In genomic region chr8:57631780-57632179, GRCm38 (mm10) we compare ENCODE assay signal across 28 mouse cellular contexts. TPM values are rescaled to one million over a fixed set of nuclear protein-coding genes. Genes with fewer than 3 reads are reported as not detected.
A peak's percentile ranks its signal among the peaks of the same experiment; 100 is the strongest.
DNase-seq lines count a peak whose midpoint lies in the region; ATAC-seq and TF ChIP-seq lines count a peak whose summit lies in the region.
"Had no signal": no experiment of that assay in that cellular context is flagged by ENCODE, and none has a peak within 500 bp of the region (broad histone marks: within the 10 kb centered on the region; RNA-seq: fewer than 3 reads in every experiment).

No protein-coding gene starts in this region.

- TF ChIP-seq CTCF in E14TG2a.4 (conservative IDR thresholded peaks at IDR 0.05; ENCODE audit: low read length), result no peak

- H3K4me2 ChIP-seq in hindbrain, embryonic 15.5 days, result no peak overlapping the region
- no peak overlapping the region for H3K4me2 ChIP-seq in embryonic facial prominence, embryonic 14.5 days (ENCODE audit: low read depth, low read length)
- H3K4me2 ChIP-seq: embryonic facial prominence, embryonic 12.5 days; forebrain, embryonic 13.5 days; heart, embryonic 12.5 days; heart, embryonic 15.5 days had no signal

- DNase-seq in heart, adult 11 months, result peak; percentile 43
- no peak for DNase-seq in heart, adult 9 months (ENCODE audit: low spot score in 2 of 2)
- DNase-seq in hindbrain, embryonic 10.5 days (ENCODE audit: low spot score), result no peak
- DNase-seq in embryonic facial prominence, embryonic 14.5 days (ENCODE audit: low spot score), result peak; percentile 32
- DNase-seq in urinary bladder, postnatal 25 days (ENCODE audit: low spot score), result no peak
- DNase-seq: adrenal gland, adult 2 months; adrenal gland, postnatal 14 days; B cell, adult 2 months; cerebellum, adult 11 months; cerebellum, adult 8-10 months; cerebellum, postnatal 10 days; cerebellum, postnatal 36 days; embryo, embryonic 11 days; gastrocnemius, postnatal 10 days; gastrocnemius, postnatal 36 days; heart, postnatal 10 days; heart, postnatal 36 days; kidney, adult 2 months had no signal

- no peak overlapping the region for H3K4me3 ChIP-seq in hindbrain, embryonic 15.5 days
- no peak overlapping the region for H3K4me3 ChIP-seq in hindbrain, embryonic 10.5 days
- peak overlapping the region; percentile 53; the same call in 1 of the 2 replicates for H3K4me3 ChIP-seq in E14TG2a.4 (replicated peaks; ENCODE audit: low read length)
- no peak overlapping the region for H3K4me3 ChIP-seq in embryonic facial prominence, embryonic 14.5 days (ENCODE audit: low read depth, low read length)
- H3K4me3 ChIP-seq: embryonic facial prominence, embryonic 12.5 days; forebrain, embryonic 10.5 days; forebrain, embryonic 13.5 days; heart, embryonic 12.5 days; heart, embryonic 15.5 days had no signal

- WGBS in hindbrain, embryonic 15.5 days, result 63% methylated on average over 7 of the region's 7 CpGs
- 91% methylated on average over 7 of the region's 7 CpGs for WGBS in hindbrain, embryonic 10.5 days
- 64% methylated on average over 7 of the region's 7 CpGs for WGBS in embryonic facial prominence, embryonic 14.5 days

- no peaks in the 10 kb centered on the region for H3K36me3 ChIP-seq in hindbrain, embryonic 15.5 days
- H3K36me3 ChIP-seq in hindbrain, embryonic 10.5 days, result no peaks in the 10 kb centered on the region
- no peaks in the 10 kb centered on the region for H3K36me3 ChIP-seq in E14TG2a.4 (ENCODE audit: insufficient read depth, low read length)
- no peaks in the 10 kb centered on the region for H3K36me3 ChIP-seq in embryonic facial prominence, embryonic 14.5 days (ENCODE audit: control insufficient read depth, insufficient read depth, low read length)
- H3K36me3 ChIP-seq: embryonic facial prominence, embryonic 12.5 days; forebrain, embryonic 10.5 days; heart, embryonic 12.5 days; heart, embryonic 15.5 days had no signal

- ATAC-seq in hindbrain, embryonic 15.5 days (ENCODE audit: low FRiP score, low read depth), result 0 out of 2 replicates have a peak, but pooled peaks have one; percentile 56
- no peak for ATAC-seq in embryonic facial prominence, embryonic 14.5 days (ENCODE audit: low read depth)
- ATAC-seq: forebrain, embryonic 13.5 days; forebrain, embryonic 16.5 days; intestine, postnatal 0 days had no signal

- H3K27me3 ChIP-seq in hindbrain, embryonic 15.5 days, result no peaks in the 10 kb centered on the region
- H3K27me3 ChIP-seq in hindbrain, embryonic 10.5 days (ENCODE audit: insufficient read depth, poor library complexity, severe bottlenecking), result no peaks in the 10 kb centered on the region
- no peaks in the 10 kb centered on the region for H3K27me3 ChIP-seq in E14TG2a.4 (ENCODE audit: insufficient read depth, low read length)
- no peaks in the 10 kb centered on the region for H3K27me3 ChIP-seq in embryonic facial prominence, embryonic 14.5 days (replicated peaks; ENCODE audit: control insufficient read depth, insufficient read depth, low read length)
- H3K27me3 ChIP-seq: CH12.LX; embryonic facial prominence, embryonic 12.5 days; forebrain, embryonic 13.5 days; heart, embryonic 15.5 days had no signal

- no peak overlapping the region for H3K27ac ChIP-seq in hindbrain, embryonic 15.5 days (replicated peaks)
- H3K27ac ChIP-seq in hindbrain, embryonic 10.5 days, result no peak overlapping the region
- no peak overlapping the region for H3K27ac ChIP-seq in embryonic facial prominence, embryonic 14.5 days (replicated peaks; ENCODE audit: low read depth, low read length)
- H3K27ac ChIP-seq: embryonic facial prominence, embryonic 12.5 days; forebrain, embryonic 10.5 days; forebrain, embryonic 13.5 days; heart, embryonic 15.5 days had no signal

- H3K9me3 ChIP-seq in hindbrain, embryonic 15.5 days, result no peaks in the 10 kb centered on the region
- no peaks in the 10 kb centered on the region for H3K9me3 ChIP-seq in hindbrain, embryonic 10.5 days
- no peaks in the 10 kb centered on the region for H3K9me3 ChIP-seq in E14TG2a.4 (ENCODE audit: low read length)
- H3K9me3 ChIP-seq in embryonic facial prominence, embryonic 14.5 days (ENCODE audit: control insufficient read depth, low read length), result no peaks in the 10 kb centered on the region
- H3K9me3 ChIP-seq: embryonic facial prominence, embryonic 12.5 days; forebrain, embryonic 10.5 days; forebrain, embryonic 13.5 days; heart, embryonic 12.5 days; heart, embryonic 15.5 days had no signal

- no peak overlapping the region for H3K9ac ChIP-seq in hindbrain, embryonic 15.5 days
- no peak overlapping the region for H3K9ac ChIP-seq in embryonic facial prominence, embryonic 14.5 days (ENCODE audit: low read depth, low read length)
- H3K9ac ChIP-seq: embryonic facial prominence, embryonic 12.5 days; forebrain, embryonic 13.5 days; heart, embryonic 12.5 days; heart, embryonic 15.5 days had no signal

- H3K4me1 ChIP-seq in hindbrain, embryonic 15.5 days (replicated peaks), result 0 out of 2 replicates have a peak, but pooled peaks cover 4% of the 10 kb centered on the region
- no peaks in the 10 kb centered on the region for H3K4me1 ChIP-seq in hindbrain, embryonic 10.5 days (replicated peaks)
- H3K4me1 ChIP-seq in E14TG2a.4 (replicated peaks; ENCODE audit: low read depth, low read length), result peaks cover 4% of the 10 kb centered on the region; the same call in 1 of the 2 replicates
- H3K4me1 ChIP-seq in embryonic facial prominence, embryonic 14.5 days (ENCODE audit: control insufficient read depth, insufficient read depth, low read length), result peaks cover 13% of the 10 kb centered on the region

RNA-seq across cellular contexts. Expression of gene Galnt7, which starts 21.1 kb away (rescaled TPM):
- polyA plus RNA-seq in hindbrain, embryonic 15.5 days (2015; fragmentation: Nextera tagmentation; extraction: Ambion mirVana), result 11.4 and 12.5 TPM in 2 replicates
- polyA plus RNA-seq in hindbrain, embryonic 10.5 days (2016; fragmentation: Nextera tagmentation; extraction: Ambion mirVana), result 14.7 and 23.6 TPM in 2 replicates
- 13.0 and 14.1 TPM in 2 replicates for polyA plus RNA-seq in embryonic facial prominence, embryonic 14.5 days (2014; fragmentation: Nextera tagmentation; extraction: Ambion mirVana)

Comparison
In these comparisons a context has a peak if more than half of its experiments do, and no peak if none do; other contexts are left out.
1. DNase-seq: peak in heart, adult 11 months (single experiment) and embryonic facial prominence, embryonic 14.5 days (single experiment); none in heart, adult 9 months (0 of 2), hindbrain, embryonic 10.5 days (single experiment) and urinary bladder, postnatal 25 days (single experiment).